Mouse (Mus musculus) intestine, postnatal 0 days (tissue): ENCODE data around the gene Rarb. TPM values are rescaled to one million over a fixed set of nuclear protein-coding genes. Genes with fewer than 3 reads are reported as not detected.

Experiments used
- ATAC-seq: fragments of 200-750 bp; cut with Nextera tagmentation; 2 replicates; pipeline ENCODE4 v1.8.0; 2017; ENCODE audit warnings: mild to moderate bottlenecking, moderate TSS enrichment, moderate library complexity
- H3K27ac ChIP-seq: fragments of 300-500 bp; sonication (generic); 2 replicates; pipeline ENCODE4 v1.5.1; 2014; ENCODE audit warnings: mild to moderate bottlenecking, low read depth, low read length, moderate library complexity
- H3K27me3 ChIP-seq: fragments of 300-500 bp; sonication (generic); replicated peaks from 2 replicates; pipeline ENCODE4 v1.6.1; 2014; ENCODE audit warnings: low read length, mixed read lengths; ENCODE audit not compliant: control insufficient read depth, insufficient read depth
- H3K36me3 ChIP-seq: fragments of 300-500 bp; sonication (generic); 2 replicates; pipeline ENCODE4 v1.6.1; 2014; ENCODE audit warnings: mild to moderate bottlenecking, moderate library complexity; ENCODE audit not compliant: control insufficient read depth, insufficient read depth
- H3K4me1 ChIP-seq: fragments of 300-500 bp; sonication (generic); replicated peaks from 2 replicates; pipeline ENCODE4 v1.6.1; 2014; ENCODE audit warnings: antibody characterized with exemption, low read length, mixed read lengths; ENCODE audit not compliant: control insufficient read depth, insufficient read depth
- H3K4me2 ChIP-seq: fragments of 300-500 bp; sonication (generic); replicated peaks from 2 replicates; pipeline ENCODE4 v1.6.1; 2014; ENCODE audit warnings: low read depth, mild to moderate bottlenecking, moderate library complexity
- H3K4me3 ChIP-seq: fragments of 300-500 bp; sonication (generic); 2 replicates; pipeline ENCODE4 v1.5.1; 2014; ENCODE audit warnings: low read depth, low read length
- H3K9ac ChIP-seq: fragments of 300-500 bp; sonication (generic); 2 replicates; pipeline ENCODE4 v1.6.1; 2014; ENCODE audit warnings: mild to moderate bottlenecking, low read depth, low read length
- H3K9me3 ChIP-seq: fragments of 300-500 bp; sonication (generic); 2 replicates; pipeline ENCODE4 v1.6.1; 2016; ENCODE audit warnings: mixed run types; ENCODE audit not compliant: control insufficient read depth
- CTCF ChIP-seq: sonication (generic); IDR thresholded peaks from 2 replicates; pipeline ENCODE4 v1.5.1; 2016; ENCODE audit warnings: low read depth, mild to moderate bottlenecking, control low read depth, antibody characterized with exemption, moderate library complexity
- WGBS: fragments of 180-500 bp; shearing (Covaris S2); extraction: QIAGEN DNeasy Blood & Tissue Kit; methylation state at CpG from one replicate; pipeline ENCODE4 v1.1.7; 2014; 5-methylcytosine and 5-hydroxymethylcytosine counted together
- polyA plus RNA-seq: library from polyadenylated mRNA; unstranded; fragments of >200 nt; fragmentation: Nextera tagmentation; extraction: Ambion mirVana; gene quantifications from 2 replicates; pipeline ENCODE4 v1.2.1, GENCODE M21; 2015

Gene Rarb
- polyA plus RNA-seq, 1 experiment from 2014 or later, result 2.4 TPM

- peaks cover 27% of the 10 kb centered on the region; the same call in 1 of the 2 replicates for H3K27me3 ChIP-seq
- H3K36me3 ChIP-seq, result no peaks in the 10 kb centered on the region
- H3K9ac ChIP-seq, result no peak overlapping the region
- no peaks in the 10 kb centered on the region for H3K9me3 ChIP-seq
- no peak overlapping the region for H3K4me2 ChIP-seq
- H3K27ac ChIP-seq, result no peak overlapping the region
- TF ChIP-seq CTCF, result peak; percentile 35; the same call in 1 of the 2 replicates
- H3K4me1 ChIP-seq, result no peaks in the 10 kb centered on the region
- WGBS, result 66% methylated on average over 1 of the region's 1 CpGs
- no peak for ATAC-seq
- no peak overlapping the region for H3K4me3 ChIP-seq
Measured at GRCm38 (mm10) chr14:16577049-16577448, 241.9 kb downstream of the Rarb start.

DNA sequence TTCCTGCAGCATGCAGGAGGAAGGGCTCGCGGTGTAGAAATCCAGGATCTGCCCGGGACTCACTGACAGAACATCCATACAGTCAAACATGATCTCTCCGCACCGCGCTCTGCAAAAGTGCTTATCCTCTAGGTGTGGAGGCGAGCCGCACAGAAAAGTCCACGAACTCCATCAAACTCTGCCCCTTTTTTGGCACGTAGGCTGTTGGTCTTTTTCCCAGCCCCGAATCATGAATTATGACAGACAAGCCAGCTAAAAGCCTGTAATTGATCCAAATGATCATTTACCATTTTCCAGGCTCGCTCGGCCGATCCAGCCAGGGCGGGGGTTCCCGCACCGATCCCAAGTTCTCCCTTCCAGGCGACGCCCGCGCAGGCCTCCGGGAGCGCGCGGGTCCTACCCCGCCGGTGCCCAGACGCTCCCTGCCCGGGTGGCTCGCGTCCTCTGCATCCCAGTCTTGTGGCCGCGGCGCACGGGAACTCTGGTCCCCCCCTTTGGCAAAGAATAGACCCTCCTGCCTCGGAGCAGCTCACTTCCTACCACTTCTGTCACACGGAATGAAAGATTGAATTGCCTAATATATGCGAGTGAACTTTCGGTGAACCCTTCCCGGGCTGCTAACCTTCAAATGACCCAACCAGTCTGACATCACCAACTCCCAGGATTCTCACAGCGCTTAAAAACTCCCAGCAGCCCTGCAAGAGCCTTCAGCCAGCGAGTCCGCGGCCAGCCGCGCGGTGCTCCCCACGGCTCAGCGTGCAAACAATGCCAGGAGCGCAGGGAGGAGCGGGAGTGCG is 243.8 kb downstream of the Rarb start:
- H3K4me2 ChIP-seq, result peak overlapping the region; percentile 82
- H3K9me3 ChIP-seq, result no peaks in the 10 kb centered on the region
- no peak overlapping the region for H3K9ac ChIP-seq
- H3K4me3 ChIP-seq, result peak overlapping the region; percentile 52
- WGBS, result under 1% methylated on average over 52 of the region's 52 CpGs
- peak overlapping the region; percentile 60 for H3K27ac ChIP-seq
- H3K36me3 ChIP-seq, result no peaks in the 10 kb centered on the region
- peak; percentile 67 for ATAC-seq
- no peaks in the 10 kb centered on the region for H3K4me1 ChIP-seq
- H3K27me3 ChIP-seq, result peaks cover 31% of the 10 kb centered on the region; the same call in 1 of the 2 replicates
- TF ChIP-seq CTCF, result peak; percentile 48

- Histone ChIP-seq H3K27ac (no peak overlapping the region), H3K4me1 (no peaks in the 10 kb centered on the region)
Measured at GRCm38 (mm10) chr14:16573475-16574171, 245.3 kb downstream of the Rarb start.

DNA sequence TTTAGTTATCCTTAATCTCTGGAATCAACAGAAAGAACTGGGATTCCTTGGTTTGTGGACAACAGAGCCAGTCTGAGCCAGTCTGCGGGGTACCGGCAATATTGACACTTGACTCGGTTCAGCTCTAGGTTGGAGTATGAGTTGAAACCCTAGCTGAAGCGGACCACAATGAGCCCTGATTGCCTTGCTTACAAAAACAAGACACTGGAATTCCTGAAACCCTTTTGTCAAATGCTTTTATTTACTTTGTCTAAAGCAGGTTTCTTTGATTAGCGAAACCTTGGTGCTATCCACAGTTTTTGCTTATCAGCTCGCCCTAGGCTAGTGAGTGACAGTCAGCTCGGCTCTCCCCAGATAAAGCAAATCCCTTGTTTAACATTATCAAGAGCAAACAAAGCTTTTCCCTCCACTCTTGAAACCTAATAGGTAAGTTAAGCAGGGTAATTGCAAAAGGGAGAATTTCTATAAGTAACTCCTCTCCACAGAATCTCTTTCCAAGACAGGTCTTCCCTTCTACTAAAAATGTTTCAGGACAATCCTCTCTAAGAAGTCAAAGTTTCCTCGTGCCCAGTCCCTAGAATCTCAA is 246.1 kb downstream of the Rarb start:
- TF ChIP-seq CTCF, result no peak
- no peaks in the 10 kb centered on the region for H3K4me1 ChIP-seq
- H3K9me3 ChIP-seq, result no peaks in the 10 kb centered on the region
- H3K9ac ChIP-seq, result no peak overlapping the region
- 24% methylated on average over 8 of the region's 8 CpGs for WGBS
- H3K4me2 ChIP-seq, result peak overlapping the region; percentile 31
- H3K27me3 ChIP-seq, result peaks cover 31% of the 10 kb centered on the region; the same call in 1 of the 2 replicates
- no peaks in the 10 kb centered on the region for H3K36me3 ChIP-seq
- H3K27ac ChIP-seq, result no peak overlapping the region
- H3K4me3 ChIP-seq, result 0 out of 2 replicates have a peak overlapping the region, but pooled peaks have one; percentile 3
- no peak for ATAC-seq

More at GRCm38 (mm10) chr14:16573475-16574171, 245.3 kb downstream of the Rarb start:
- Histone ChIP-seq H3K4me3 (peak overlapping the region; percentile 52; the same call in 1 of the 2 replicates), H3K27me3 (peaks cover 31% of the 10 kb centered on the region; the same call in 1 of the 2 replicates), H3K4me2 (peak overlapping the region; percentile 82), H3K9me3 (no peaks in the 10 kb centered on the region), H3K9ac (no peak overlapping the region), H3K36me3 (no peaks in the 10 kb centered on the region)
- ATAC-seq, result no peak
- WGBS, result 41% methylated on average over 6 of the region's 6 CpGs
- TF ChIP-seq CTCF, result no peak

DNA sequence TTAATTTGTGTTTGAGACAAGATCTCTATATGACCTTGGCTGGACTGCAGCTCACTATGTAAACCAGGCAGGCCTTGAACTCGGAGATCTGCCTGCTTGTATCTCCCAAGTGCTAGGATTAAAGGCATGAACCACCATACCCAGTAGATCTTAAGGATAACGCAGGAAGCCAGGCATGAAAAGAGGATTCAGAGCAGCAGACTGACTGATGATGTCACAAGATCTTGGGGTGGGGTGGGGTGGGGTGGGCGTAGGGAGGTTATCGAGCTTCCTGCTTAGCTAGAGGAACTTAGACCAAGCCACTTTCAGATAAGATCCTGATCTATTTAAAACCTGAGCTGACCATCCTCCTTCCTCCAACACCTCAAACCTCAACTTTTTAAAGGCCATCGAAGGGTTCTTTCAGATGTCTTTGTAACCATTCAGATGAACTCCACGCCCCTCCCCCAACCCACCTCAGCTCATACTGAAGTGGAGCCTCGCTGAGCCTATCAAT is 249.4 kb downstream of the Rarb start:
- Histone ChIP-seq H3K9ac (no peak overlapping the region), H3K4me2 (no peak overlapping the region), H3K27ac (no peak overlapping the region), H3K36me3 (no peaks in the 10 kb centered on the region), H3K4me3 (no peak overlapping the region), H3K4me1 (no peaks in the 10 kb centered on the region), H3K27me3 (peaks cover 19% of the 10 kb centered on the region; the same call in 1 of the 2 replicates), H3K9me3 (no peaks in the 10 kb centered on the region)
- no peak for TF ChIP-seq CTCF
- ATAC-seq, result no peak
- 45% methylated on average over 7 of the region's 7 CpGs for WGBS

DNA sequence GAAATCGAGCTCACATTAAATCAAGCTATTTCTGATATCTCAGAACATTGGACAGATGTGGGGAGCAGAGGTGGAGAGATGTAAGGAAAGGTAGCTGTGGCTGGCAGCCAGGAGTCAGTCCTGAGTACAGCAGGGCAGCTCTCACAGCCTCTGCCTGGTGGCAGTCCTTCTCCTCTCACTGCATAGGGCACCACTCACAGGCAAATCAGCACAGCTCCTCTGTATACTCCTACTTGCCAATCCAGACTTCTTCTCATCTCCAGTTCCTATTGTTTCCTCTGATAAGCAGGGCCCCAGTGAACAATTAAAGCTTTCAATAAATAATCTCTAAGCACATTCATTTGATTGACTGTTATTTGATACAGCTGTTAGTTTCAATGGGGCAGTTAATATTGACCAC is 252.0 kb downstream of the Rarb start:
- no peak overlapping the region for H3K9ac ChIP-seq
- H3K4me2 ChIP-seq, result no peak overlapping the region
- 0 out of 2 replicates have a peak, but pooled peaks cover 3% of the 10 kb centered on the region for H3K27me3 ChIP-seq
- no peaks in the 10 kb centered on the region for H3K36me3 ChIP-seq
- no peaks in the 10 kb centered on the region for H3K4me1 ChIP-seq
- no peak for ATAC-seq
- H3K4me3 ChIP-seq, result no peak overlapping the region
- 74% methylated on average over 1 of the region's 1 CpGs for WGBS
- no peak overlapping the region for H3K27ac ChIP-seq
- no peak for TF ChIP-seq CTCF
- H3K9me3 ChIP-seq, result no peaks in the 10 kb centered on the region
